Mouse (Mus musculus): ENCODE data around the gene Lamb2. TPM values are rescaled to one million over a fixed set of nuclear protein-coding genes. Genes with fewer than 3 reads are reported as not detected.

Lamb2 gene
- polyA plus RNA-seq, 1 experiment from 2014 or later, result 54.8 TPM

- no peak overlapping the region for H3K4me2 ChIP-seq (replicated peaks; ENCODE audit: low read depth, low read length)
- no peaks in the 10 kb centered on the region for H3K27me3 ChIP-seq (replicated peaks; ENCODE audit: insufficient read depth, low read length)
- H3K9me3 ChIP-seq (ENCODE audit: low read length), result no peaks in the 10 kb centered on the region
- DNase-seq (ENCODE audit: low spot score), result no peak
- H3K4me1 ChIP-seq (ENCODE audit: insufficient read depth, low read depth, low read length), result no peaks in the 10 kb centered on the region
- no peak for TF ChIP-seq EP300 (IDR thresholded peaks at IDR 0.05)
- no peak for TF ChIP-seq CTCF (IDR thresholded peaks at IDR 0.05)
- peaks cover 7% of the 10 kb centered on the region for H3K36me3 ChIP-seq (ENCODE audit: insufficient read depth, low read length)
- 42% methylated on average over 5 of the region's 5 CpGs for whole genome bisulfite sequencing
- H3K4me3 ChIP-seq (ENCODE audit: low read depth, low read length), result no peak overlapping the region
- H3K27ac ChIP-seq (ENCODE audit: low read length), result no peak overlapping the region
- no peak for ATAC-seq
- H3K9ac ChIP-seq (replicated peaks; ENCODE audit: low read depth), result no peak overlapping the region
Observed at GRCm38 (mm10) chr9:108469430-108469829, 10.1 kb upstream of the Lamb2 start.

GRCm38 (mm10) chr9:108469845-108470244 is 9.7 kb upstream of the Lamb2 start:
- ATAC-seq (peak; percentile 59), DNase-seq (ENCODE audit: low spot score) (no peak)
- peaks cover 5% of the 10 kb centered on the region for H3K36me3 ChIP-seq (ENCODE audit: insufficient read depth, low read length)
- no peak overlapping the region for H3K9ac ChIP-seq (replicated peaks; ENCODE audit: low read depth)
- TF ChIP-seq EP300 (IDR thresholded peaks at IDR 0.05), result no peak
- no peak for TF ChIP-seq CTCF (IDR thresholded peaks at IDR 0.05)
- H3K4me1 ChIP-seq (ENCODE audit: insufficient read depth, low read depth, low read length), result no peaks in the 10 kb centered on the region
- no peaks in the 10 kb centered on the region for H3K27me3 ChIP-seq (replicated peaks; ENCODE audit: insufficient read depth, low read length)
- 37% methylated on average over 4 of the region's 4 CpGs for WGBS
- no peak overlapping the region for H3K27ac ChIP-seq (ENCODE audit: low read length)
- H3K4me3 ChIP-seq (ENCODE audit: low read depth, low read length), result no peak overlapping the region
- no peaks in the 10 kb centered on the region for H3K9me3 ChIP-seq (ENCODE audit: low read length)
- no peak overlapping the region for H3K4me2 ChIP-seq (replicated peaks; ENCODE audit: low read depth, low read length)

- Histone ChIP-seq H3K36me3 (ENCODE audit: insufficient read depth, low read length) (no peaks in the 10 kb centered on the region), H3K4me2 (replicated peaks; ENCODE audit: low read depth, low read length) (no peak overlapping the region), H3K27me3 (replicated peaks; ENCODE audit: insufficient read depth, low read length) (no peaks in the 10 kb centered on the region), H3K9ac (replicated peaks; ENCODE audit: low read depth) (no peak overlapping the region), H3K9me3 (ENCODE audit: low read length) (no peaks in the 10 kb centered on the region), H3K27ac (ENCODE audit: low read length) (no peak overlapping the region), H3K4me3 (ENCODE audit: low read depth, low read length) (no peak overlapping the region), H3K4me1 (ENCODE audit: insufficient read depth, low read depth, low read length) (peaks cover 5% of the 10 kb centered on the region; the same call in 1 of the 2 replicates)
- 70% methylated on average over 1 of the region's 1 CpGs for WGBS
- no peak for ATAC-seq
- TF ChIP-seq CTCF (IDR thresholded peaks at IDR 0.05) (0 out of 2 replicates have a peak, but pooled peaks have one; percentile 6), EP300 (IDR thresholded peaks at IDR 0.05) (no peak)
- DNase-seq (ENCODE audit: low spot score), result no peak
Observed at GRCm38 (mm10) chr9:108474528-108474927, 5.0 kb upstream of the Lamb2 start.

GRCm38 (mm10) chr9:108478638-108479156 is 839 bp upstream of the Lamb2 start:
- peak overlapping the region; percentile 54 for H3K4me3 ChIP-seq (ENCODE audit: low read depth, low read length)
- H3K4me1 ChIP-seq (ENCODE audit: insufficient read depth, low read depth, low read length), result peaks cover 14% of the 10 kb centered on the region
- under 1% methylated on average over 20 of the region's 20 CpGs for WGBS
- TF ChIP-seq EP300 (IDR thresholded peaks at IDR 0.05), result peak; percentile 19
- peak; percentile 11 for TF ChIP-seq CTCF (IDR thresholded peaks at IDR 0.05)
- H3K27ac ChIP-seq (ENCODE audit: low read length), result peak overlapping the region; percentile 85
- H3K9me3 ChIP-seq (ENCODE audit: low read length), result no peaks in the 10 kb centered on the region
- H3K27me3 ChIP-seq (replicated peaks; ENCODE audit: insufficient read depth, low read length), result no peaks in the 10 kb centered on the region
- DNase-seq (ENCODE audit: low spot score) (peak; percentile 93), ATAC-seq (peak; percentile 91)
- H3K9ac ChIP-seq (replicated peaks; ENCODE audit: low read depth), result peak overlapping the region; percentile 32
- peak overlapping the region; percentile 81 for H3K4me2 ChIP-seq (replicated peaks; ENCODE audit: low read depth, low read length)
- peaks cover 16% of the 10 kb centered on the region; the same call in 1 of the 2 replicates for H3K36me3 ChIP-seq (ENCODE audit: insufficient read depth, low read length)

GRCm38 (mm10) chr9:108479241-108479640 is 295 bp upstream of the Lamb2 start:
- H3K27me3 ChIP-seq (replicated peaks; ENCODE audit: insufficient read depth, low read length), result no peaks in the 10 kb centered on the region
- 26% methylated on average over 11 of the region's 11 CpGs for WGBS
- ATAC-seq, result peak; percentile 1; the same call in 1 of the 2 replicates

GRCm38 (mm10) chr9:108480813-108481519 is 1.4 kb downstream of the Lamb2 start:
- H3K36me3 ChIP-seq (ENCODE audit: insufficient read depth, low read length), result peaks cover 33% of the 10 kb centered on the region; the same call in 1 of the 2 replicates
- H3K4me3 ChIP-seq (ENCODE audit: low read depth, low read length), result peak overlapping the region; percentile 57
- no peak overlapping the region for H3K27ac ChIP-seq (ENCODE audit: low read length)
- 86% methylated on average over 28 of the region's 28 CpGs for WGBS
- no peak for DNase-seq (ENCODE audit: low spot score)
- ATAC-seq, result no peak
- H3K27me3 ChIP-seq (replicated peaks; ENCODE audit: insufficient read depth, low read length), result no peaks in the 10 kb centered on the region
- peaks cover 14% of the 10 kb centered on the region for H3K4me1 ChIP-seq (ENCODE audit: insufficient read depth, low read depth, low read length)
- TF ChIP-seq EP300 (IDR thresholded peaks at IDR 0.05), result no peak
- no peak for TF ChIP-seq CTCF (IDR thresholded peaks at IDR 0.05)
- peak overlapping the region; percentile 81; the same call in 1 of the 2 replicates for H3K4me2 ChIP-seq (replicated peaks; ENCODE audit: low read depth, low read length)
- no peaks in the 10 kb centered on the region for H3K9me3 ChIP-seq (ENCODE audit: low read length)
- 0 out of 2 replicates have a peak overlapping the region, but pooled peaks have one; percentile 76 for H3K9ac ChIP-seq (replicated peaks; ENCODE audit: low read depth)

More at GRCm38 (mm10) chr9:108479241-108479640, 295 bp upstream of the Lamb2 start:
- Histone ChIP-seq H3K4me3 (ENCODE audit: low read depth, low read length) (peak overlapping the region; percentile 54; the same call in 1 of the 2 replicates), H3K4me2 (replicated peaks; ENCODE audit: low read depth, low read length) (peak overlapping the region; percentile 81), H3K36me3 (ENCODE audit: insufficient read depth, low read length) (peaks cover 21% of the 10 kb centered on the region; the same call in 1 of the 2 replicates), H3K4me1 (ENCODE audit: insufficient read depth, low read depth, low read length) (peaks cover 14% of the 10 kb centered on the region), H3K9me3 (ENCODE audit: low read length) (no peaks in the 10 kb centered on the region), H3K27ac (ENCODE audit: low read length) (peak overlapping the region; percentile 85), H3K9ac (replicated peaks; ENCODE audit: low read depth) (no peak overlapping the region)
- DNase-seq (ENCODE audit: low spot score), result no peak
- TF ChIP-seq CTCF (IDR thresholded peaks at IDR 0.05) (no peak), EP300 (IDR thresholded peaks at IDR 0.05) (no peak)
